Mouse (Mus musculus): ENCODE results near the gene Rps6ka2. TPM values are rescaled to one million over a fixed set of nuclear protein-coding genes. Genes with fewer than 3 reads are reported as not detected.

Gene Rps6ka2
- polyA plus RNA-seq, 1 experiment from 2014 or later = 21.9 TPM

GRCm38 (mm10) chr17:7147920-7148321 lies 22.0 kb upstream of the Rps6ka2 start:
- Histone ChIP-seq H3K9me3 (no peaks in the 10 kb centered on the region), H3K4me3 (no peak overlapping the region), H3K27ac (no peak overlapping the region), H3K4me1 (peaks cover 19% of the 10 kb centered on the region), H3K9ac (no peak overlapping the region), H3K36me3 (replicated peaks) (no peaks in the 10 kb centered on the region), H3K4me2 (no peak overlapping the region), H3K27me3 (replicated peaks) (no peaks in the 10 kb centered on the region)
- WGBS = 57% methylated on average over 12 of the region's 12 CpGs
- no peak for ATAC-seq (replicated peaks)

DNA sequence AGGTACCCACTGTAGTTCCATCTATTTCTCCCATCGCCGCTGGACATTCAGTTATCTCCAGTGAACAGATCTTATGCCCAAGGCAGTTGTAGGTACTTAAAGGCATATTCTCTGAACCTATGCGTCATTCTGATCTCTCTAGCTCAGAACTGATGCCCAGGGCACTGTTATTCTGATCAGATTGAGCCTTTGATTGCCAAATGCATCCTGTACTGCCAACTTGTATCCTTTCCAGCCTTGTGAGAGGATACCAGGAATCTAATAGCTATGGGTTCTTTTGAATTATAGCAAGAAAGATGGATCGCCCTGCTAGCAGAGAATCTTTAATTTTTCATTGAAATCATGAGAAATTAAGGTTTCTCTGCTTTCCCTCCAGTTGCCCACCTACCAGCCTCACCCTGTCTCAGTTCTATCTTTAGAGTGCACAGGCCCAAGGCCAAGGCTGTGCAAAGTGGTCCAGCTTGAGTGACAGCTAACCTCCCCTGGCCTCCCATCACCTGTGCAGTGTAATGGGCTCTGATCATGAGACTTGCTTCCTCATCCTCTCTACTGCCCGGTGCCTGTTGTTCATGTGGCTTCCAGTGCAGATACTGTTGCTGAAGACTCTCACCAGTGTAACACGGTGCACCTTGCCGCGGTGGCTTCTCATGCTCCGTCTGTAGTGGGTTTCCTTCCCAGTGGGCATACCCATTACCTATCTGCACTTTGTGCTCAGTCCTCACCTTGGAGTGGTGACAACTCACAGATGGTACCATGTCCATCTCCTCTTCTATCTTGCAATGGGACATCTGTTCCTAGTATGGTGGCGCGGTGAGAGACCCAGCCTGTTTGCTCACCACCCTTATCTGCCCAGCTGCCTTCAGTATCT lies 20.4 kb upstream of the Rps6ka2 start:
- H3K4me1 ChIP-seq = peaks cover 16% of the 10 kb centered on the region
- H3K4me2 ChIP-seq = no peak overlapping the region
- 89% methylated on average over 11 of the region's 11 CpGs for WGBS
- ATAC-seq (replicated peaks) = no peak
- H3K27me3 ChIP-seq (replicated peaks) = no peaks in the 10 kb centered on the region
- no peaks in the 10 kb centered on the region for H3K36me3 ChIP-seq (replicated peaks)
- H3K27ac ChIP-seq = no peak overlapping the region
- H3K9me3 ChIP-seq = no peaks in the 10 kb centered on the region
- no peak overlapping the region for H3K9ac ChIP-seq
- H3K4me3 ChIP-seq = no peak overlapping the region

- Histone ChIP-seq H3K4me1 (peaks cover 12% of the 10 kb centered on the region), H3K9me3 (no peaks in the 10 kb centered on the region), H3K36me3 (replicated peaks) (no peaks in the 10 kb centered on the region), H3K27me3 (replicated peaks) (no peaks in the 10 kb centered on the region), H3K9ac (no peak overlapping the region), H3K27ac (no peak overlapping the region), H3K4me3 (no peak overlapping the region), H3K4me2 (no peak overlapping the region)
- WGBS = 73% methylated on average over 6 of the region's 6 CpGs
- no peak for ATAC-seq (replicated peaks)
Observed at GRCm38 (mm10) chr17:7151446-7152100, 18.3 kb upstream of the Rps6ka2 start.

GRCm38 (mm10) chr17:7152662-7153061 lies 17.3 kb upstream of the Rps6ka2 start:
- H3K4me2 ChIP-seq = no peak overlapping the region
- no peaks in the 10 kb centered on the region for H3K36me3 ChIP-seq (replicated peaks)
- H3K9ac ChIP-seq = no peak overlapping the region
- no peak for ATAC-seq (replicated peaks)
- no peaks in the 10 kb centered on the region for H3K27me3 ChIP-seq (replicated peaks)
- H3K9me3 ChIP-seq = no peaks in the 10 kb centered on the region
- peaks cover 15% of the 10 kb centered on the region for H3K4me1 ChIP-seq
- 92% methylated on average over 7 of the region's 7 CpGs for WGBS
- no peak overlapping the region for H3K27ac ChIP-seq
- no peak overlapping the region for H3K4me3 ChIP-seq

DNA sequence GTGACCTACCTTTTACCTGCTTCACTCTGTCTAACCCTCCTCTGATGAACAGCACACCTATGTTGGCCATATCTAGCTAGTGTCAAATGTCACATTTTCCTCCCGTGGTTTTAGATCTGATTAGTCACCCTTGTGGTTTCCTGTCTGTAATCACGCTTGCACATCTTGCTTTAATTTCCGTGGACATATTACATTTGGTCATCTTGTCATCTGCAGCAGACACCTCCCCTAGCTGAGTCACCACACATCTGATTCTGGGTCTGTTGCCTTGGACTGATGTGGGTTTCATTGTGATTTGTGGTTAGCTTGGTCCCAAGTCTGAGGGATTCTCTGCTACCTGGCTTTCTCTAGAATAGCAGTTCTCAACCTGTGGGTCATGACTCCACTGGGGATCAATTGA lies 6.0 kb upstream of the Rps6ka2 start:
- Histone ChIP-seq H3K9ac (no peak overlapping the region), H3K27ac (no peak overlapping the region), H3K4me3 (no peak overlapping the region), H3K4me2 (no peak overlapping the region), H3K27me3 (replicated peaks) (no peaks in the 10 kb centered on the region), H3K9me3 (no peaks in the 10 kb centered on the region), H3K36me3 (replicated peaks) (no peaks in the 10 kb centered on the region), H3K4me1 (peaks cover 9% of the 10 kb centered on the region)
- no peak for ATAC-seq (replicated peaks)
- WGBS = 70% methylated on average over 3 of the region's 3 CpGs

GRCm38 (mm10) chr17:7165524-7165923 lies 4.4 kb upstream of the Rps6ka2 start:
- Histone ChIP-seq H3K4me3 (no peak overlapping the region), H3K4me2 (no peak overlapping the region), H3K4me1 (peaks cover 14% of the 10 kb centered on the region), H3K27me3 (replicated peaks) (no peaks in the 10 kb centered on the region), H3K36me3 (replicated peaks) (no peaks in the 10 kb centered on the region), H3K9ac (no peak overlapping the region), H3K9me3 (no peaks in the 10 kb centered on the region), H3K27ac (no peak overlapping the region)
- 95% methylated on average over 7 of the region's 7 CpGs for WGBS
- no peak for ATAC-seq (replicated peaks)

DNA sequence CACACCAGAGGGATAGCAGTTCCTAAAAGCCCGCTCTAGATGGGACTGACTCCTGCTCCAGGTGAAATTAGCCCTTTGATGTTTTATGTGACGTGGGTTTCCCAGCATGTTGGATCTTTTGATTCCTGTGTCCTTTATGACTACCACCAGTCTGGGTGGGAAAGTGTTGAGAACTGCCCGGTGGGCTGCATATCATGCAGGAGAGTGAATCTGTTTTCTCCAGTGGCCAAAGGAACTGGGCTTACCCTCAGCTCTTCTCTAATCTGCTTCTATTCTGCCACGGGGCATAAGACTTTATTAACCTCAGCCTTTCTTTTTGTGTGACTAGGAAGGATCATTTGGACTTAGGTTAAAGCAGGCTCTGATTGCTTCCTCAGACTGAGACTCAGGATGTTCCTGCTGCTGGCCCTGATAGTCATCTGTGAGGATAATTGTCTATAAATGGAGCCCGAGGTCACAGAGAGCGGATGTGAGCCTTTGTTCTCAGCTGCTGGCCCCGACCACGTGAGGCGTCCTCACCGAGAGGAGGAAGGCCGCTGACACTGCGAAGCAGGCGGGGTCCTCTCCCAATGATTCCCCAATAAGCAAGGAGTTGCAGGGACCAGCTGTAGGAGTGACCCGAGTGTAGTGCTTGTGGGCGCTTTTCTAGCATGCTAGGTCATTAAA lies 821 bp upstream of the Rps6ka2 start:
- Histone ChIP-seq H3K27ac (peak overlapping the region; percentile 86), H3K4me2 (peak overlapping the region; percentile 77)
- 8% methylated on average over 15 of the region's 15 CpGs for WGBS

DNA sequence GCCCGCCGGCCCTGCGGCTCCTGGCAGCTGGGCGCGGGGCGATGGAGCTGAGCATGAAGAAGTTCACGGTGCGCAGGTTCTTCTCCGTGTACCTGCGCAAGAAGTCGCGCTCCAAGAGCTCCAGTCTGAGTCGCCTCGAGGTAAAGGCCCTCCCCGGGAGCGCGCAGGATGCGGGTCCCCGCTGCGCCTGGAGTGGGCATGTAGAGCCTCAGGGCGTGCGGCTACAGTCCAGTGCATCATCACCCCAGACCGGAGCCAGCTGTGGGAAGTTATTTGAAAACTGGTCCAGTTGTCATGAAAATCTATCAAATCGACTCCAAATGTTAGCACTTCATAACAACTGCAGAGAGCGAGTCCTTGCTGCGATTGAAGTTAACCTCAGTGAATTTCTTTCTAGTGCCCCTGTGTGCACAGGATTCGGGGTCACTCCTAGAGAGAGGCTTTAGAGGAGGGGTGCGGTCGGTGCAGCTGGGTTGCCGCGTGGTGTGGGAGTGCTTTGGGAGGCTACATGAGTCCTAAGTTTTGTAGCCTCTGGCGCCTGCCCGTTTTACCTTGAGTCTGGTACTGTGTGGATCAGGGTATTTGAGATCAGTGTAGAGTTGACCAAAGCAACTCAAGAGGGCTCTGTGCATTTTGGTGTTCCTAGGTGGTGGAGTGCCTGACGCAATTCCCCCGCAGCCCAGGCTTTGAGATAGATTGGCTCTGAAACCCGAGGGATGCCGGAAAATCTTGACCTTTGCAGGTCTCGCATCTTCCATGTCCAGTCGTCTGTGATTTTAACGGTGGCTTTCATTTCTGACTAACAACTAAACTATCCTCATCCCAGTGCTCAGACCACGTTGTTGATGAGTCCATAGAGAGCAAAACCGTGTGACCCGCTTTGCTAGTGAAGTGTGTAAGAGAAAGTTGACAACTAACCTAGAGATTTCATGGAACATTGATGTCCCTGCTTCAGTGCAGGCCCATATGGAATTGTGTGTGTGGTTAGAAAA lies 685 bp downstream of the Rps6ka2 start:
- Histone ChIP-seq H3K9me3 (no peaks in the 10 kb centered on the region), H3K9ac (peak overlapping the region; percentile 66), H3K4me1 (peaks cover 26% of the 10 kb centered on the region), H3K4me3 (peak overlapping the region; percentile 87), H3K27ac (peak overlapping the region; percentile 83), H3K36me3 (replicated peaks) (no peaks in the 10 kb centered on the region), H3K27me3 (replicated peaks) (no peaks in the 10 kb centered on the region), H3K4me2 (peak overlapping the region; percentile 77)
- WGBS = 1% methylated on average over 43 of the region's 43 CpGs
- ATAC-seq (replicated peaks) = peak; percentile 32; the same call in 1 of the 2 replicates

More for the DNA sequence above, 821 bp upstream of the Rps6ka2 start:
- Histone ChIP-seq H3K9me3 (no peaks in the 10 kb centered on the region), H3K4me1 (peaks cover 26% of the 10 kb centered on the region), H3K27me3 (replicated peaks) (no peaks in the 10 kb centered on the region), H3K9ac (peak overlapping the region; percentile 35), H3K36me3 (replicated peaks) (no peaks in the 10 kb centered on the region), H3K4me3 (peak overlapping the region; percentile 87)
- peak; percentile 70 for ATAC-seq (replicated peaks)

GRCm38 (mm10) chr17:7173331-7174028 lies 3.6 kb downstream of the Rps6ka2 start:
- no peak for ATAC-seq (replicated peaks)

GRCm38 (mm10) chr17:7175293-7175692 lies 5.4 kb downstream of the Rps6ka2 start:
- WGBS = 90% methylated on average over 1 of the region's 1 CpGs
- no peak for ATAC-seq (replicated peaks)

More at GRCm38 (mm10) chr17:7173331-7174028, 3.6 kb downstream of the Rps6ka2 start:
- H3K36me3 ChIP-seq (replicated peaks) = no peaks in the 10 kb centered on the region
- H3K4me2 ChIP-seq = no peak overlapping the region
- H3K9me3 ChIP-seq = no peaks in the 10 kb centered on the region
- H3K9ac ChIP-seq = no peak overlapping the region
- 67% methylated on average over 15 of the region's 15 CpGs for WGBS
- H3K27ac ChIP-seq = no peak overlapping the region
- H3K27me3 ChIP-seq (replicated peaks) = no peaks in the 10 kb centered on the region
- no peak overlapping the region for H3K4me3 ChIP-seq
- peaks cover 26% of the 10 kb centered on the region for H3K4me1 ChIP-seq

DNA sequence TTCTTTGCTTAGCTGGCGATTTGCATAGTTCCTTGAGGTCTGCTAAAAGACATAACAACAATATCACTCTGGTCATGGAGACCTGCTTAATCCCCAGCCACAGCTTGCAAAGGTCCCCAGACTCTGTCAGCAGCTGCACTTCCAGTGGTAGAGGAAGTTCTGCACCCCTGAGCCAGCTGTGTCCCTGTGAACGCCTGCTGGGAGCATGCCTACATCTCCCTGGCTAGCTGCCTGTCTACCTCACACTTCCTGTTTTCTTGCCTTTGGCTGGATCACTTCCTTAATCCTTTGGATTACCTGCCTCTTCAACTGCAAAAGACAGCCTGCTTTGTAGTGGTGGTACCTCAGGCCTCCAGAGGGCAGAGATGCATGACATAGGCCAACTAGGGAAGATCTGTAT lies 6.5 kb downstream of the Rps6ka2 start:
- no peaks in the 10 kb centered on the region for H3K36me3 ChIP-seq (replicated peaks)
- H3K27me3 ChIP-seq (replicated peaks) = no peaks in the 10 kb centered on the region
- no peak overlapping the region for H3K4me3 ChIP-seq
- no peak for ATAC-seq (replicated peaks)
- H3K9ac ChIP-seq = no peak overlapping the region
- no peaks in the 10 kb centered on the region for H3K9me3 ChIP-seq
- peaks cover 10% of the 10 kb centered on the region; the same call in 1 of the 2 replicates for H3K4me1 ChIP-seq
- WGBS = 33% methylated on average over 2 of the region's 2 CpGs
- no peak overlapping the region for H3K4me2 ChIP-seq
- no peak overlapping the region for H3K27ac ChIP-seq

More at GRCm38 (mm10) chr17:7175293-7175692, 5.4 kb downstream of the Rps6ka2 start:
- no peak overlapping the region for H3K27ac ChIP-seq
- H3K4me3 ChIP-seq = no peak overlapping the region
- H3K9me3 ChIP-seq = no peaks in the 10 kb centered on the region
- H3K9ac ChIP-seq = no peak overlapping the region
- H3K27me3 ChIP-seq (replicated peaks) = no peaks in the 10 kb centered on the region
- no peaks in the 10 kb centered on the region for H3K36me3 ChIP-seq (replicated peaks)
- H3K4me2 ChIP-seq = no peak overlapping the region
- peaks cover 17% of the 10 kb centered on the region for H3K4me1 ChIP-seq
